Mouse (Mus musculus) neural tube, embryonic 11.5 days (tissue): ENCODE measurements around the gene Ddx23. TPM values are rescaled to one million over a fixed set of nuclear protein-coding genes. Genes with fewer than 3 reads are reported as not detected.

Experiments
- ATAC-seq: fragments of 200-750 bp; cut with Nextera tagmentation; 2 replicates; pipeline ENCODE4 v1.8.0; 2017; ENCODE audit warnings: moderate number of reproducible peaks, mild to moderate bottlenecking, moderate TSS enrichment, moderate library complexity; ENCODE audit not compliant: insufficient read depth, low FRiP score, low TSS enrichment
- DNase-seq: peaks from one replicate; pipeline ENCODE4 v3.0.0-alpha.2; 2015; ENCODE audit warnings: low spot score
- H3K27ac ChIP-seq: fragments of 300-500 bp; sonication (generic); 2 replicates; pipeline ENCODE4 v1.5.1; 2014; ENCODE audit warnings: low read depth, mild to moderate bottlenecking, low read length
- H3K27me3 ChIP-seq: fragments of 300-500 bp; sonication (generic); 2 replicates; pipeline ENCODE4 v1.6.1; 2014; ENCODE audit warnings: mild to moderate bottlenecking, low read length, mixed read lengths; ENCODE audit not compliant: control insufficient read depth, insufficient read depth
- H3K36me3 ChIP-seq: fragments of 300-500 bp; sonication (generic); 2 replicates; pipeline ENCODE4 v1.6.1; 2014; ENCODE audit warnings: mild to moderate bottlenecking, low read length, moderate library complexity, mixed read lengths; ENCODE audit not compliant: control insufficient read depth, insufficient read depth
- H3K4me1 ChIP-seq: fragments of 300-500 bp; sonication (generic); 2 replicates; pipeline ENCODE4 v1.6.1; 2014; ENCODE audit warnings: low read length, mixed read lengths; ENCODE audit not compliant: control insufficient read depth, insufficient read depth
- H3K4me2 ChIP-seq: fragments of 300-500 bp; sonication (generic); 2 replicates; pipeline ENCODE4 v1.6.1; 2014; ENCODE audit warnings: low read depth, mild to moderate bottlenecking, moderate library complexity
- H3K4me3 ChIP-seq: fragments of 300-500 bp; sonication (generic); 2 replicates; pipeline ENCODE4 v1.5.1; 2014; ENCODE audit warnings: low read depth, low read length
- H3K9ac ChIP-seq: fragments of 300-500 bp; sonication (generic); 2 replicates; pipeline ENCODE4 v1.6.1; 2014; ENCODE audit warnings: mild to moderate bottlenecking, low read length
- H3K9me3 ChIP-seq: fragments of 300-500 bp; sonication (generic); 2 replicates; pipeline ENCODE4 v1.6.1; 2016; ENCODE audit warnings: low read length; ENCODE audit not compliant: control insufficient read depth
- WGBS: fragments of 180-500 bp; shearing (Covaris S2); extraction: QIAGEN DNeasy Blood & Tissue Kit; methylation state at CpG from one replicate; pipeline ENCODE4 v1.1.7; 2014; 5-methylcytosine and 5-hydroxymethylcytosine counted together
- polyA plus RNA-seq: library from polyadenylated mRNA; unstranded; fragments of >200 nt; fragmentation: Nextera tagmentation; extraction: Ambion mirVana; gene quantifications from 2 replicates; pipeline ENCODE4 v1.2.1, GENCODE M21; 2014

Ddx23 gene
- polyA plus RNA-seq, 1 experiment from 2014 or later, result 19.5 TPM

GRCm38 (mm10) chr15:98676940-98677728, 14.4 kb upstream of the Ddx23 start, which contains the start of gene Rnd1:
Gene Rnd1 (minus strand): TSS chr15:98677461.
- H3K9ac ChIP-seq, result peak within 1 kb of the TSS; percentile 61
- H3K27me3 ChIP-seq, result peaks cover 13% of the 10 kb centered on the region; the same call in 1 of the 2 replicates
- H3K4me1 ChIP-seq, result peaks cover 32% of the 10 kb centered on the region
- peak within 1 kb of the TSS; percentile 87 for H3K4me2 ChIP-seq
- ATAC-seq (peak; percentile 91), DNase-seq (peak; percentile 89)
- no peak within 1 kb of the TSS for H3K27ac ChIP-seq
- H3K36me3 ChIP-seq, result no peaks in the 10 kb centered on the region
- peak within 1 kb of the TSS; percentile 48 for H3K4me3 ChIP-seq
- no peaks in the 10 kb centered on the region for H3K9me3 ChIP-seq
- 1% methylated on average over 37 of the region's 37 CpGs for WGBS

GRCm38 (mm10) chr15:98676471-98676870, 13.8 kb upstream of the Ddx23 start:
- no peaks in the 10 kb centered on the region for H3K36me3 ChIP-seq
- peak; percentile 17 for DNase-seq
- peak overlapping the region; percentile 87 for H3K4me2 ChIP-seq
- peak overlapping the region; percentile 48 for H3K4me3 ChIP-seq
- 0% methylated on average over 9 of the region's 9 CpGs for WGBS
- H3K9ac ChIP-seq, result peak overlapping the region; percentile 61
- H3K4me1 ChIP-seq, result peaks cover 32% of the 10 kb centered on the region
- peaks cover 13% of the 10 kb centered on the region; the same call in 1 of the 2 replicates for H3K27me3 ChIP-seq
- no peaks in the 10 kb centered on the region for H3K9me3 ChIP-seq
- ATAC-seq, result no peak
- no peak overlapping the region for H3K27ac ChIP-seq

GRCm38 (mm10) chr15:98675634-98676250, 13.0 kb upstream of the Ddx23 start:
- H3K9me3 ChIP-seq, result no peaks in the 10 kb centered on the region
- H3K27me3 ChIP-seq, result peaks cover 13% of the 10 kb centered on the region; the same call in 1 of the 2 replicates
- H3K36me3 ChIP-seq, result no peaks in the 10 kb centered on the region
- peak overlapping the region; percentile 61 for H3K9ac ChIP-seq
- peak; percentile 25 for DNase-seq
- H3K27ac ChIP-seq, result no peak overlapping the region
- peaks cover 32% of the 10 kb centered on the region for H3K4me1 ChIP-seq
- H3K4me3 ChIP-seq, result peak overlapping the region; percentile 48
- 5% methylated on average over 14 of the region's 14 CpGs for WGBS
- peak overlapping the region; percentile 87 for H3K4me2 ChIP-seq
- no peak for ATAC-seq

- Histone ChIP-seq H3K9ac (peak overlapping the region; percentile 61), H3K4me3 (peak overlapping the region; percentile 48), H3K27me3 (peaks cover 13% of the 10 kb centered on the region; the same call in 1 of the 2 replicates), H3K9me3 (no peaks in the 10 kb centered on the region), H3K27ac (peak overlapping the region; percentile 49; the same call in 1 of the 2 replicates), H3K36me3 (no peaks in the 10 kb centered on the region), H3K4me1 (peaks cover 32% of the 10 kb centered on the region), H3K4me2 (peak overlapping the region; percentile 87)
- DNase-seq (peak; percentile 36), ATAC-seq (peak; percentile 31)
- WGBS, result 15% methylated on average over 11 of the region's 11 CpGs
These were observed 12.4 kb upstream of the Ddx23 start for GRCm38 (mm10) chr15:98674994-98675545.

GRCm38 (mm10) chr15:98674284-98674993, 11.7 kb upstream of the Ddx23 start:
- Histone ChIP-seq H3K9me3 (no peaks in the 10 kb centered on the region), H3K9ac (peak overlapping the region; percentile 61), H3K4me2 (peak overlapping the region; percentile 87), H3K27ac (peak overlapping the region; percentile 72; the same call in 1 of the 2 replicates), H3K4me3 (peak overlapping the region; percentile 48), H3K4me1 (peaks cover 32% of the 10 kb centered on the region), H3K27me3 (peaks cover 13% of the 10 kb centered on the region; the same call in 1 of the 2 replicates), H3K36me3 (no peaks in the 10 kb centered on the region)
- peak; percentile 77 for DNase-seq
- 14% methylated on average over 6 of the region's 7 CpGs for WGBS
- peak; percentile 73 for ATAC-seq

- Histone ChIP-seq H3K36me3 (no peaks in the 10 kb centered on the region), H3K9me3 (no peaks in the 10 kb centered on the region), H3K4me2 (peak overlapping the region; percentile 87), H3K4me3 (no peak overlapping the region), H3K27me3 (peaks cover 13% of the 10 kb centered on the region; the same call in 1 of the 2 replicates), H3K27ac (no peak overlapping the region), H3K9ac (peak overlapping the region; percentile 18; the same call in 1 of the 2 replicates), H3K4me1 (peaks cover 32% of the 10 kb centered on the region)
- no peak for ATAC-seq
- WGBS, result 81% methylated on average over 7 of the region's 7 CpGs
- no peak for DNase-seq
These were observed 11.0 kb upstream of the Ddx23 start for GRCm38 (mm10) chr15:98673732-98674131.

- H3K36me3 ChIP-seq, result no peaks in the 10 kb centered on the region
- WGBS, result 81% methylated on average over 4 of the region's 4 CpGs
- H3K4me3 ChIP-seq, result no peak overlapping the region
- no peak for ATAC-seq
- peaks cover 13% of the 10 kb centered on the region; the same call in 1 of the 2 replicates for H3K27me3 ChIP-seq
- no peaks in the 10 kb centered on the region for H3K9me3 ChIP-seq
- H3K4me1 ChIP-seq, result peaks cover 32% of the 10 kb centered on the region
- H3K27ac ChIP-seq, result no peak overlapping the region
- DNase-seq, result no peak
- no peak overlapping the region for H3K4me2 ChIP-seq
- H3K9ac ChIP-seq, result no peak overlapping the region
These were observed 9.9 kb upstream of the Ddx23 start for GRCm38 (mm10) chr15:98672592-98672991.
